Mouse (Mus musculus): ENCODE results near the gene Zbtb16.

The Zbtb16 gene

DNA sequence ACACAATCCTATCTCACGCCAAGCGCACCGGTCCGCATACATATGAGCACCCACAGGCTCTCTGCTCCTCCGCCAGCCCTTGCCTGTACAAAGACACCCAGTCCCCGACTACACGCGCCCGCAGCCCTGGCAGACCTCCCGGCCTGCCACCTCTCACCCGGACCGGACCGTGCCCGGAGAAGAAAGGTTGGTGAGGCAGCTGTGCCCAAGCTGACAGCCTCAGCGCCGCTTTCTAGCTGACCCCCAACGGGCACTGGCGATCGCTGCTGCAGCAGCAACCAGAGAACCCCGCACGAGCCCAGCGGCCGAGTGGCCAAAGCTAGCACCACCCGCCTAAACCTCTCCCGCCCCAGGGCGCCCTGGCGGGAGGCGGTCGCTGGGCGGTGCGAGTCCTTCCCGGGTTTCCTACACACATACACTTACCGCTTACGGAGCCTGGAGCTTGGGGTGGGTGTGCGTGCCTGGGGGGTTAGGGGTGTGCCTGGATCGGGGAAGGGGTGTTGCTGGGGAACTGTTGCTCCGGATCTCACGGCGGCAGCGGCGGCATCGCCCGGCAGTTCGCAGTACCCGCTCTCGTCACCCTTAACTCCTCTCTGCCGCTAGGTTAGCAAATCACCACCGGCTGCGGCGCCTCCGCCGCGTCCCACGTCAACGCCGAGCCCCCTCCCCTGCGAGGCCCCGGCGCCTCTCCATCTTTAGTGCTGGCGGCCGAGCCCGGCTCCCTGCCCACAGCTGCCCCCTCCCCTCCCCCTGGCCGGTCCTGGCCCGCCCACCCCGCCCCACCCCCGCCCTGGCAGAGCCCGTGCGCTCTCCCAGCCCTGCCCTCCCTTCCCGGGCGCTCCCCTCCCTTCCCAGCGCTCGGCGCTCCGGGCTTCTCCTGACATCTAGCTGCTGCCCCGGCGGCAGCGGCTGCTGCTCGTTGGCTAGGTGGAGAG lies at the start of gene Zbtb16:
Gene Zbtb16 (minus strand): TSS at position 592 of the 935 bp plus-strand sequence.
- DNase-seq: peak; percentile 76

GRCm38 (mm10) chr9:48872896-48873295 lies 36.9 kb upstream of the Zbtb16 start:
- DNase-seq: no peak

DNA sequence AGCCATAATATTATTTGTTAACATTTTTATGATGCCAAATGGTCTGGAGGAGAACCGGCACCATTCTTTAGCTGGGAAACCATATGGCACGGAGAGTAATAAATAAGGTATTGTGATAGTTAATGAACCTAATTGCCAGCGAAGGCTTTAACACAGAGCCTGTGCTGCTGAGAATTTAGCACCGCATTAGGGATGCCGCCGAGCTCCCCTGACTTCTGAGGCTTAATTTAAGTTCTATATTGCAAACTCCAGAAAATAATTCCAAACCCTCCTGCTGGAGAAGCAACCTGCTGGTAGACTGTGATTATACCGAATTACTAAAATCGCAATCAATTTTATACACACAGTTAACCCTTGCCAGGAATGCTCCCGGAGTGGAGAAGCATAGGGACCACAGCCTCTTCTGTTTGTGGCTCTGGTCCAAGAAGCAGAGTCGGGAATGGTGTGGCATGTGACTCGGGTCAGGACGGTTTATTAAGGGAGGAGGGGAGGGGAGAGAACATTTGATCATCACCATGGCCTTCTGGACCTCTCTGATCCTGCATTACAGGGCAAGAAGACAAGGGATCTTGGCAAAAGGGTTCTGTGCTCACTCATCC lies 30.6 kb upstream of the Zbtb16 start:
- no peak for DNase-seq

DNA sequence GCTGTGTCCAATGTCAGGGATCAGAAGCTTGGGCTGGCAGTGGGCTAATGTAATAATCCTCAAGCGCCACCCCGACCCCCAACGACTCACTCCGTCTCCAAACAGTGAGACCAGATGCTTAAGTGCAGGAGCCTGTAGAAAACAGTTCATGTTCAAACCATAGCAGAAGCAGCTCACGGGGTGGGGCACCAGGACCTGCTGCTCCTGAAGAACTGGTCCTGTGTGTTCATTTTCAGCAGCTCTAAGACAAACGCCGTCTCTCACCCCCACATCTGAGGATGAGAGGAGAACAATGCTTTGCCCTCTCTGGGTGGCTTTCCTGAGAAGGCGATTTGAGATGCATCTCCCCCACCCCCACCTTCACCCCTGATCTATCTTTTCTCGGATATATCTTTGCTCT lies 29.2 kb upstream of the Zbtb16 start:
- no peak for DNase-seq

GRCm38 (mm10) chr9:48861481-48861880 lies 25.5 kb upstream of the Zbtb16 start:
- no peak for DNase-seq

DNA sequence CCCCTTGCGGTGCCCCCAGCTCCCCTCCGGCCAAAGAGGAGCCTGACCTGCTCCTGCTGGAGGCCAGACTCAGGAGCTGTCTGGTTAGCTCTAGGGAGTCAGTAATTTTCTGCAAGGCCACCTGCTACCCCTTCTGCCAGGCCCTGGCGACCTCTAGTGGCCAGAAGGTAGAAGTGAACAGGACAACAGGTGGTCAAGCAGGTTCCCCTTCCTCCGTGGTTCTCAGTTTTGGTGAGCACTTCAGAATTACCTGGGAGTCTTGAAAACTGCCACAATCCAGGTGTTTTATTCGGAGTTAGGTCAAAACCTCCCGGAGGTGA lies 24.5 kb upstream of the Zbtb16 start:
- peak; percentile 64 to 71 for DNase-seq

- DNase-seq: no peak
Observed at GRCm38 (mm10) chr9:48859828-48860525, 24.0 kb upstream of the Zbtb16 start.

DNA sequence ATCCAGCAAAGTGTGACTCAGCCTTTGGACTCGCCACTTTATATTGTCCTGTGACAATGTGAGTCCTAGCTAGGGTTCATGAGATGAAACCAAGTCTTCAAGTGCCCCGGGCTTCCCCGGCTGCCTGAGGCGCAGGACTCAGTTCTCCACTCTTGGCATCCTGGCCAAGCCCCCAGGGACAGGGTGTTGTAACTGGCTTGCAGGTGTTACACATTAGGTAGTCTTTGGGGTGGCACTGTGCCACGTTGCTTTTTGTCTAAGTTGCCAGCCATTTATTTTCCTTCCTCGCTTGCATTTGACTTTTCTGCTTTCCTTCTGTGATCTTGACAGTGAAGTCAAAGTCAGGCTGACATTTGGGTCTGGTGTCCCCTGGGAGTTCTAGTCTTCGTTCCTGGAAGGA lies 21.9 kb upstream of the Zbtb16 start:
- no peak for DNase-seq

- no peak for DNase-seq
Observed at GRCm38 (mm10) chr9:48856240-48856639, 20.2 kb upstream of the Zbtb16 start.

DNA sequence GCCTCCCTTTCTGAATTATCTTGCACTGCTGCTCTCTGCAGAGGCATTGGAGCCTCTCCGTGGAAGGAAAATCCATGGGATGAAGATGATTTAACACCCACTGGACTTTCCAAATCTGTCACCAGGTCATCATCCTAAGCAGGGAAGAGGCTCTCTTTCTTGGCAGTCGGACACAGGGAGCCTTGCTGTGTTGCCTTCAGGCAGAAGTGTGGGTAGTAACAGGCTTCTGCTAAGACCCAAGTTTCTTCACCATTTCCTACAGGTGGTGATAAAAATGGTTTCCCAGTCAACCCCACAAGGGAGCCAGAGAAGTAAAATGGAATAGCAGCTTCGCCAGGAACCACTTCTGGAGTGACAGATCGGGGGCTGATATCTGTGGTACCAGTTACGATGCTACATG lies 13.5 kb upstream of the Zbtb16 start:
- DNase-seq: no peak

DNA sequence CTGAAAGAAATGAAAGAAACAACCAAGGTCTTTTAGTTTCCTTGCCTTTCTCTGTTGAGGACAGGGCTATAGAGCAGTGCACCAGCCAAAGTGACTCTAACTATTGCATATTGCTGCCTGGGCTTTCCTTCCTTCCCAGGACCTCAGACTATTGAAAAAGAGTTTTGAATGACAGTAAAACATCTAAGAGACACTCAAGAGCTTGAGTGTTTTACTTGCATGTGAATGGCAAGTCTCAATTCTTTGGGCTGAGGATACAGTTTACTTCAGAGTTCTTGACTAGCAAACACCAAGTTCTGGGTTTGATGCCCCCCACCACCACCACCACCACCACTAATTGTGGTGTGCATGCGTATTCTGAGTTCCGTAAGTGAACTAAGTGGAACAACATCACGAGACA lies 3.5 kb upstream of the Zbtb16 start:
- DNase-seq: no peak

DNA sequence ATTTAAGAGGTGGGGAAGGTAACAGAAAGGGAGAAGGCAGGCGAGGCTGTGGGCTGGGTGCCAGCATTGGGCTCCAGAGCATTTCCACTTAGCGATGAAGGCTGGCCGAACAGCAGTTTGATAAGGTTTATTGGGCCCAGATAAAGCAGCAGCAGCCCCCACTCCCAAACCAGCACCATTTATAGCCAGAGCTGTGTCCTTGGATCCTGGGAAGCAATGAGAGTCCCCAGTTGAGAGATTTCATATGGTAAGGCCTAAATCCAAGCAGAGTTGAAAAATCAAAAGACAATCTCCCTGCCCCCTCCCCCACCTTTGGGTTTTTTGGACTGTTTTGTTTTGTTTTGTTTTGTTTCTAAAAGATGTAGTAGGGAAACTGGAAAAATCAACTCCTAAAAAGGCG lies 2.3 kb upstream of the Zbtb16 start:
- no peak for DNase-seq

GRCm38 (mm10) chr9:48837181-48837580 lies 1.2 kb upstream of the Zbtb16 start:
- DNase-seq: peak in 1 of 2 experiments; percentile 41

DNA sequence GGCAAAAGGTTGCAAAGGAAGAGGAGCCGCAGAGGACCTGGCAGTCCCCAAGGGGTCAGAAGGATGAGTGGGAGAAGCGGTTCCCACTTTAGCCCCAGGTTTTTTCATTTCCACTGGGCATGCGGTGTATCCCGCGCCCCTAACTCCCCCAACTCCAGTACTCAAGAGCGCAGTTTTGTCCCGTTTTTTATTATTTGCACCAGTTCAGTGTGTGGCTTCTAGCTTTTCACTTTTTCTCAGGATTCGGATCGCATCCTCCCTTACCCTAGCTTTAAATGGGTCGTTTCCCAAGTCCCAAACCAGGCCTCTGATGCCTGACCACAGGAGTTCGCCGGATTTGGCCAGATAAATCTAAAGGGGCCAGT lies 526 bp upstream of the Zbtb16 start:
- DNase-seq: no peak

GRCm38 (mm10) chr9:48834541-48835411 lies 1.2 kb downstream of the Zbtb16 start:
- DNase-seq: peak in 1 of 2 experiments; percentile 27

- no peak for DNase-seq
Observed at GRCm38 (mm10) chr9:48834006-48834405, 2.0 kb downstream of the Zbtb16 start.

- DNase-seq: no peak
Observed at GRCm38 (mm10) chr9:48833493-48833892, 2.5 kb downstream of the Zbtb16 start.

DNA sequence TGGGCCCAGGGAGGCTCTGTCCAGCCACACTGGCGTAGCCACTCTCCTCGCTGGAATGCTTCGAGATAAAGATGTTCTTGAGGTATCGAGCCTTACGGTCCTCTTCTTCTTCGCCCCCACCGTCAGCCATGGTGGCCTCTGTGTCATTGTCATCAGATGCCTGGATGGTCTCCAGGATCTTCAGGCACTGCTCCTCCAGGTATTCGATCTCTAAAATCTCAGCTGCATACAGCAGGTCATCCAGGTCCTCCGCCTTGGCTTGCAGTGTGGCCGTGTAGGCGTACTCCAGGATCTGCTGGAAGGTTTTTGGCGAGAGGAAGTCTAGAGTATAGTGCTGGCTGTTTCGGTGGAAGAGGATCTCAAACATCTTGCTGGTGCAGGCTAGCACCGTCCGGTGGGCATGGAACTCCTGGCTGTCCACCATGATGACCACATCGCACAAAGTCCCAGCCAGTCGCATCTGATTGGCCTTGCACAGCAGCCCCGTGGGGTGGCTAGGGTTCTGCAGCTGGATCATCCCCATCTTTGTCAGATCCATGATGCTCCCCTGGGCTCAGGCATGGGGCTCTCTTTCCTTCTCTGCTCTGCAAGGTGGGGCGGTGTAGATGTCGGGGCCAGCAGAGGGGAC lies 3.4 kb downstream of the Zbtb16 start:
- no peak for DNase-seq

GRCm38 (mm10) chr9:48831560-48832460 lies 4.2 kb downstream of the Zbtb16 start:
- no peak for DNase-seq

- no peak for DNase-seq
Observed at GRCm38 (mm10) chr9:48828839-48829238, 7.2 kb downstream of the Zbtb16 start.

DNA sequence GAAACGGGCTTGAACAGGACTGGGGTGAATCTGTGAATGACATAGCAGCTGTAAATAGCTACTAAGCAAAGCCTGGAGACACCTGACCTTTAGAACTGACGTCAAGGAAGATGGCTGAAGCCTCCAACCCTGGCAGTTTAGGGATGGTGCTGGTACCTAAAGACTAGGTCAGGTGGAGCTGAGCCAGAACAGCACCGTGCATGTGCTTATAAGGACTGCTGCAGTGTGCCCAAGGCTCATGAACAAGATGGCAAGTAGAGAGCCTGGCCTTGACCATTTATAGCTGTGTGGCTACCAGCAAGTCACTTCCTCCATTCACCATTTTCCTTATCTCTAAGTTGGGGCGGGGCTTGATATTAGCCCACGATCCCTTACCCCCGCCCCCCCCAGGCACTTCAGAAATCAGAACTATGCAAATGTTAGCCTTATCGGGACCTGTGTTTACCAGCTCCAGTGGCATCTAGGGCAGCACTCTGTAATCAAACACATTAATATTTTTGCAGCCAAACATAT lies 9.6 kb downstream of the Zbtb16 start:
- DNase-seq: no peak

Data from kidney, adult 8-10 months (tissue).